Mouse (Mus musculus): ENCODE measurements around the gene Snip1.

GRCm38 (mm10) chr4:125115081-125115480 lies 48.6 kb downstream of the Snip1 start:
- TF ChIP-seq POLR2A (IDR thresholded peaks at IDR 0.05; ENCODE audit: low read depth, low read length) = no peak
- TF ChIP-seq CTCF (IDR thresholded peaks at IDR 0.05; ENCODE audit: extremely low read depth, insufficient read depth, insufficient read length, insufficient replicate concordance) = no peak

Measured in spleen, adult 2 months (tissue).